In the genomic region with DNA sequence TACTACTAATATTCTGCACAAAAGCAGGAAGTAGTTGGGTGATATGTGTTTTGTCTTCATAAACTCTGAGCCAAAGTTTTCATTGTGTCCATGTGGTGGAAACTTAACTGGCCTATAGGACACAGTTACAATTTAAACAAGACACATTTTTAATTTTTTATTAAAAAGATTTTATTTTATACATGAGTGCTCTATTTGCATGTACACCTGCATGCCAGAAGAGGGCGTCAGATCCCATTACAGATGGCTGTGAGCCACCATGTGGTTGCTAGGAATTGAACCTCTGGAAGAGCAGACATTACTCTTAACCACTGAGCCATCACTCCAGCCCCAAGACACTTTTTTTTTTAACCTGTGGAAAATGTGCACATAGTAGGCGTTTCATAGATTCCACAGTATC, we compare ENCODE assay signal across 1 mouse cellular context.
TF ChIP-seq lines count a peak whose summit lies in the region.

No protein-coding gene starts in this region.

TF ChIP-seq in MEL, 35 proteins besides CTCF, POLR2A, EP300 and RAD21:
- peak; percentile 10; the same call in 1 of the 2 replicates for TF ChIP-seq ZC3H11A (IDR thresholded peaks at IDR 0.05; ENCODE audit: low read depth, low read length)
- peak; percentile 71 for TF ChIP-seq ZKSCAN1 (IDR thresholded peaks at IDR 0.05; ENCODE audit: low read depth, low read length)
- 0 out of 2 replicates have a peak, but pooled peaks have one; percentile 27 for TF ChIP-seq MYC (IDR thresholded peaks at IDR 0.05; ENCODE audit: low read depth, low read length)
- TF ChIP-seq SMC3 (IDR thresholded peaks at IDR 0.05; ENCODE audit: low read depth, low read length): peak; percentile 38
- no peak for TF ChIP-seq BHLHE40 (IDR thresholded peaks at IDR 0.05; ENCODE audit: borderline replicate concordance, low read depth, low read length)
- TF ChIP-seq POLR2AphosphoS5 (IDR thresholded peaks at IDR 0.05; ENCODE audit: borderline replicate concordance, low read depth, low read length): no peak
- TF ChIP-seq MAFK (IDR thresholded peaks at IDR 0.05; ENCODE audit: borderline replicate concordance, low read depth, low read length): no peak
